Mouse (Mus musculus): ENCODE data around the gene Prr14l. TPM values are rescaled to one million over a fixed set of nuclear protein-coding genes. Genes with fewer than 3 reads are reported as not detected.
"Not testable (repeated sequence)": the region's sequence is repeated elsewhere in the genome, so short reads cannot be mapped to it uniquely, and the experiment has no call there.

Prr14l gene
- polyA plus RNA-seq, 1 experiment from 2014 or later: 14.2 TPM

GRCm38 (mm10) chr5:32747650-32748375 is 106.2 kb downstream of the Prr14l start:
- 66% methylated on average over 6 of the region's 6 CpGs for WGBS
- no peak; the same call in 1 of the 2 replicates for ATAC-seq (ENCODE audit: low FRiP score)
- no peak overlapping the region for H3K27ac ChIP-seq
- H3K27me3 ChIP-seq: no peaks in the 10 kb centered on the region
- peaks cover 23% of the 10 kb centered on the region for H3K4me1 ChIP-seq
- H3K36me3 ChIP-seq (replicated peaks): no peaks in the 10 kb centered on the region
- H3K9me3 ChIP-seq: no peaks in the 10 kb centered on the region
- H3K9ac ChIP-seq: no peak overlapping the region
- no peak overlapping the region for H3K4me3 ChIP-seq (replicated peaks)
- H3K4me2 ChIP-seq: no peak overlapping the region

- peak overlapping the region; percentile 14 for H3K4me3 ChIP-seq (replicated peaks)
- 0 out of 2 replicates have a peak overlapping the region, but pooled peaks have one; percentile 12 for H3K9ac ChIP-seq
- peaks cover 30% of the 10 kb centered on the region for H3K4me1 ChIP-seq
- H3K4me2 ChIP-seq: peak overlapping the region; percentile 34
- no peaks in the 10 kb centered on the region for H3K36me3 ChIP-seq (replicated peaks)
- H3K9me3 ChIP-seq: no peaks in the 10 kb centered on the region
- no peak overlapping the region for H3K27ac ChIP-seq
- no peaks in the 10 kb centered on the region for H3K27me3 ChIP-seq
- no peak for ATAC-seq (ENCODE audit: low FRiP score)
- WGBS: 14% methylated on average over 6 of the region's 10 CpGs
Measured at GRCm38 (mm10) chr5:32745705-32746655, 108.1 kb downstream of the Prr14l start.

GRCm38 (mm10) chr5:32742149-32742548 is 111.9 kb downstream of the Prr14l start:
- no peak overlapping the region for H3K4me3 ChIP-seq (replicated peaks)
- no peaks in the 10 kb centered on the region for H3K9me3 ChIP-seq
- ATAC-seq (ENCODE audit: low FRiP score): no peak; the same call in 1 of the 2 replicates
- peaks cover 4% of the 10 kb centered on the region; the same call in 1 of the 2 replicates for H3K36me3 ChIP-seq (replicated peaks)
- no peaks in the 10 kb centered on the region for H3K27me3 ChIP-seq
- H3K9ac ChIP-seq: no peak overlapping the region
- 44% methylated on average over 9 of the region's 9 CpGs for WGBS
- peaks cover 33% of the 10 kb centered on the region for H3K4me1 ChIP-seq
- peak overlapping the region; percentile 37; the same call in 1 of the 2 replicates for H3K27ac ChIP-seq
- H3K4me2 ChIP-seq: no peak overlapping the region

GRCm38 (mm10) chr5:32741377-32741776 is 112.7 kb downstream of the Prr14l start:
- H3K4me2 ChIP-seq; H3K36me3 ChIP-seq (replicated peaks); H3K27me3 ChIP-seq; H3K9ac ChIP-seq; H3K4me3 ChIP-seq (replicated peaks); H3K9me3 ChIP-seq: not testable (repeated sequence)
- Histone ChIP-seq H3K27ac (peak overlapping the region; percentile 37; the same call in 1 of the 2 replicates), H3K4me1 (peaks cover 29% of the 10 kb centered on the region)
- peak; percentile 21; the same call in 1 of the 2 replicates for ATAC-seq (ENCODE audit: low FRiP score)
- 48% methylated on average over 4 of the region's 4 CpGs for WGBS

- not testable (repeated sequence) for H3K4me3 ChIP-seq (replicated peaks); H3K9me3 ChIP-seq; H3K27ac ChIP-seq; H3K27me3 ChIP-seq; H3K9ac ChIP-seq; H3K36me3 ChIP-seq (replicated peaks); H3K4me2 ChIP-seq
- WGBS: 81% methylated on average over 8 of the region's 8 CpGs
- ATAC-seq (ENCODE audit: low FRiP score): 0 out of 2 replicates have a peak, but pooled peaks have one; percentile 34
- H3K4me1 ChIP-seq: peaks cover 24% of the 10 kb centered on the region
Measured at GRCm38 (mm10) chr5:32740850-32741249, 113.2 kb downstream of the Prr14l start.

GRCm38 (mm10) chr5:32740138-32740537 is 113.9 kb downstream of the Prr14l start:
- Histone ChIP-seq H3K27me3 (no peaks in the 10 kb centered on the region), H3K4me1 (peaks cover 22% of the 10 kb centered on the region), H3K27ac (no peak overlapping the region), H3K4me2 (no peak overlapping the region), H3K9me3 (no peaks in the 10 kb centered on the region), H3K36me3 (replicated peaks) (peaks cover 11% of the 10 kb centered on the region), H3K9ac (no peak overlapping the region), H3K4me3 (replicated peaks) (no peak overlapping the region)
- 97% methylated on average over 3 of the region's 3 CpGs for WGBS
- no peak for ATAC-seq (ENCODE audit: low FRiP score)

Other genes starting within 250 kb of the Prr14l start
- gene Yes1, start 243.1 kb downstream of the Prr14l start, polyA plus RNA-seq (2016; fragmentation: Nextera tagmentation; extraction: Ambion mirVana): 32.6 and 34.2 TPM in 2 replicates
- gene Pisd, start 68.6 kb downstream of the Prr14l start, polyA plus RNA-seq (2016; fragmentation: Nextera tagmentation; extraction: Ambion mirVana): 70.6 and 70.7 TPM in 2 replicates
- not detected in 2 replicates for gene Gm20671, start 27.1 kb downstream of the Prr14l start, polyA plus RNA-seq (2016; fragmentation: Nextera tagmentation; extraction: Ambion mirVana)
- gene Depdc5, start 9.4 kb upstream of the Prr14l start, polyA plus RNA-seq (2016; fragmentation: Nextera tagmentation; extraction: Ambion mirVana): 39.6 and 40.2 TPM in 2 replicates
- gene Ywhah, start 164.6 kb upstream of the Prr14l start, polyA plus RNA-seq (2016; fragmentation: Nextera tagmentation; extraction: Ambion mirVana): 453 and 463 TPM in 2 replicates
- not detected in 2 replicates for gene Slc5a1, start 250.0 kb upstream of the Prr14l start, polyA plus RNA-seq (2016; fragmentation: Nextera tagmentation; extraction: Ambion mirVana)

Measured in forebrain, embryonic 12.5 days (tissue).